Mouse (Mus musculus) cortical plate, adult 2 months (tissue): ENCODE data around the gene Smtnl1.

Source experiments
- CTCF ChIP-seq: fragments of 200-500 bp; IDR thresholded peaks from 2 replicates; pipeline ENCODE4 v1.5.1; 2011; ENCODE audit warnings: mild to moderate bottlenecking, control low read depth, low read length; ENCODE audit not compliant: insufficient read depth; ENCODE audit errors: extremely low read depth
- POLR2A ChIP-seq: fragments of 200-500 bp; IDR thresholded peaks from 2 replicates; pipeline ENCODE4 v1.6.1; 2011; ENCODE audit warnings: mild to moderate bottlenecking, low read length, control low read depth; ENCODE audit not compliant: insufficient read depth; ENCODE audit errors: extremely low read depth

- TF ChIP-seq CTCF (no peak), POLR2A (no peak)
Measured at GRCm38 (mm10) chr2:84861430-84861829, 39.0 kb upstream of the Smtnl1 start.
